Comparison of ENCODE assay signal across 8 mouse cellular contexts in the genomic region with DNA sequence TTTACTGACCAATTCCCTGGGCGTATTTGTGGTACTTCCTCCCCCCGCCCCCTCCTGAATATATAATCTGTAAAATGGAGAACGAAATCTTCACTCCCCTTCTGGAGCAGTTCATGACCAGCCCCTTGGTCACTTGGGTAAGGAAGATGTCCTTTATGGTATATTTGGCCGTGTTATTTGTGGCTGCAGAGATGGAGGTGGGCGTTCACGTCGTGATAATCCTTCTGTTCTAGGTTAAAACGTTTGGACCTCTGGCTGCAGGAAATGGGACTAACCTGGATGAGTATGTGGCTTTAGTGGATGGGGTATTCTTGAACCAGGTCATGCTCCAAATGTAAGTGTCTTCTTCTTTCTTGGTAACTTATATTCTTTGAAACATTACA. TPM values are rescaled to one million over a fixed set of nuclear protein-coding genes. Genes with fewer than 3 reads are reported as not detected.
DNase-seq lines count a peak whose midpoint lies in the region; ATAC-seq and TF ChIP-seq lines count a peak whose summit lies in the region.

No protein-coding gene starts in this region.

- H3K36me3 ChIP-seq in heart, postnatal 0 days (replicated peaks; ENCODE audit: control insufficient read depth, insufficient read depth, low read length) = no peaks in the 10 kb centered on the region
- H3K36me3 ChIP-seq in liver, postnatal 0 days (replicated peaks; ENCODE audit: insufficient read depth, low read length) = no peaks in the 10 kb centered on the region

- no peaks in the 10 kb centered on the region for H3K27me3 ChIP-seq in heart, postnatal 0 days (ENCODE audit: control insufficient read depth, insufficient read depth, low read length)
- no peaks in the 10 kb centered on the region for H3K27me3 ChIP-seq in liver, postnatal 0 days (ENCODE audit: insufficient read depth, low read length)

- peak overlapping the region; percentile 93 for H3K4me3 ChIP-seq in left cerebral cortex, adult 2 months
- peak overlapping the region; percentile 84 for H3K4me3 ChIP-seq in heart, postnatal 0 days (ENCODE audit: low read depth, low read length)
- H3K4me3 ChIP-seq in liver, postnatal 0 days (ENCODE audit: low read depth, low read length) = peak overlapping the region; percentile 93

- 0% methylated on average over 8 of the region's 8 CpGs for WGBS in heart, postnatal 0 days
- WGBS in liver, postnatal 0 days (ENCODE audit: insufficient replicate concordance) = under 1% methylated on average over 8 of the region's 8 CpGs

- intact Hi-C loops in left cerebral cortex, adult 2 months (cut with DNase I) = loop anchor here (2.0 kb wide), 1 partner anchor 105 kb away; no protein-coding TSS in a partner anchor
- intact Hi-C loops in left cerebral cortex, postnatal 4 days (cut with DNase I) = loop anchor here (10.0 kb wide), 1 partner anchor 151 kb away; a partner anchor contains a TSS

- H3K9me3 ChIP-seq in heart, postnatal 0 days (replicated peaks; ENCODE audit: control insufficient read depth, low read length) = no peaks in the 10 kb centered on the region
- no peaks in the 10 kb centered on the region for H3K9me3 ChIP-seq in liver, postnatal 0 days (ENCODE audit: low read length)

- DNase-seq in left cerebral cortex, adult 2 months (ENCODE audit: extremely low spot score in 1 of 2, low spot score in 2 of 2) = peak in 1 of 2 experiments; percentile 18
- no peak for DNase-seq in left cerebral cortex, postnatal 4 days
- peak; percentile 12 for DNase-seq in brain, embryonic 18.5 days (ENCODE audit: low read depth, low spot score)
- DNase-seq in heart, postnatal 0 days (ENCODE audit: low spot score) = peak; percentile 41
- no peak for DNase-seq in liver, postnatal 0 days
- no peak for DNase-seq in urinary bladder, postnatal 4 days (ENCODE audit: low spot score in 2 of 2)
- DNase-seq in ovary, postnatal 36 days (ENCODE audit: low spot score) = no peak
- no peak for DNase-seq in Muller cell, postnatal 12 days (ENCODE audit: inconsistent ontology term)

- TF ChIP-seq EP300 in heart, postnatal 0 days (IDR thresholded peaks at IDR 0.05; ENCODE audit: low read depth) = no peak
- TF ChIP-seq EP300 in liver, postnatal 0 days (IDR thresholded peaks at IDR 0.05; ENCODE audit: low read depth) = no peak

- ATAC-seq in heart, postnatal 0 days (ENCODE audit: insufficient read depth, low read depth) = no peak
- no peak for ATAC-seq in liver, postnatal 0 days

- no peaks in the 10 kb centered on the region; the same call in 1 of the 2 replicates for H3K4me1 ChIP-seq in heart, postnatal 0 days (ENCODE audit: control insufficient read depth, insufficient read depth)
- peaks cover 5% of the 10 kb centered on the region for H3K4me1 ChIP-seq in liver, postnatal 0 days (ENCODE audit: insufficient read depth)

- peak overlapping the region; percentile 99 for H3K27ac ChIP-seq in left cerebral cortex, adult 2 months
- H3K27ac ChIP-seq in heart, postnatal 0 days (ENCODE audit: low read depth) = peak overlapping the region; percentile 86
- H3K27ac ChIP-seq in liver, postnatal 0 days (ENCODE audit: low read depth) = peak overlapping the region; percentile 79; the same call in 1 of the 2 replicates

- no peak for TF ChIP-seq CTCF in left cerebral cortex, adult 2 months (IDR thresholded peaks at IDR 0.05)
- TF ChIP-seq CTCF in heart, postnatal 0 days (IDR thresholded peaks at IDR 0.05; ENCODE audit: low read depth) = no peak
- no peak for TF ChIP-seq CTCF in liver, postnatal 0 days (IDR thresholded peaks at IDR 0.05; ENCODE audit: low read depth)

- peak overlapping the region; percentile 78 for H3K4me2 ChIP-seq in heart, postnatal 0 days (ENCODE audit: low read depth, low read length)
- peak overlapping the region; percentile 93 for H3K4me2 ChIP-seq in liver, postnatal 0 days (ENCODE audit: low read depth, low read length)

- H3K9ac ChIP-seq in heart, postnatal 0 days (replicated peaks; ENCODE audit: low read depth, low read length) = peak overlapping the region; percentile 78
- peak overlapping the region; percentile 76 for H3K9ac ChIP-seq in liver, postnatal 0 days (replicated peaks)

RNA-seq across cellular contexts. Expression of a gene that starts 0.8 kb away (rescaled TPM):
- 10 to 100 TPM; 61.9 to 67.6 TPM for total RNA-seq in left cerebral cortex, adult 2 months (2021)
- 100 to 1,000 TPM; 128 to 132 TPM for total RNA-seq in left cerebral cortex, postnatal 4 days (2021)
- total RNA-seq in heart, postnatal 0 days (2014; rRNA removed; ENCODE audit: low replicate concordance) = 11.4 and 13.6 TPM in 2 replicates
- 11.9 and 13.2 TPM in 2 replicates for polyA plus RNA-seq in heart, postnatal 0 days (2015; fragmentation: Nextera tagmentation; extraction: Ambion mirVana)
- polyA plus RNA-seq in liver, postnatal 0 days (2015; fragmentation: Nextera tagmentation; extraction: Ambion mirVana) = 3.0 and 3.3 TPM in 2 replicates

Comparison
In these comparisons a context has a peak if more than half of its experiments do, and no peak if none do; other contexts are left out.
1. DNase-seq: peak in brain, embryonic 18.5 days (single experiment) and heart, postnatal 0 days (single experiment); none in left cerebral cortex, postnatal 4 days (single experiment), liver, postnatal 0 days (single experiment), urinary bladder, postnatal 4 days (0 of 2), ovary, postnatal 36 days (single experiment) and Muller cell, postnatal 12 days (single experiment).
2. Peak in every context shown above with its lines, with median percentiles within 50 percentile points of each other: H3K27ac ChIP-seq and H3K4me3 ChIP-seq.